Mouse (Mus musculus) thymus, postnatal 36 days (tissue): ENCODE data around the gene Cyp27a1.

Experiments
- DNase-seq, 2 experiments: peaks; one replicate each; pipeline ENCODE4 v3.0.0; 2022; ENCODE audit warnings: mixed read lengths in 2 of 2

Gene Cyp27a1

GRCm38 (mm10) chr1:74713099-74713858, at the start of gene Cyp27a1:
Cyp27a1 (plus strand) TSS chr1:74713574.
- peak in 1 of 2 experiments; percentile 9 for DNase-seq

DNA sequence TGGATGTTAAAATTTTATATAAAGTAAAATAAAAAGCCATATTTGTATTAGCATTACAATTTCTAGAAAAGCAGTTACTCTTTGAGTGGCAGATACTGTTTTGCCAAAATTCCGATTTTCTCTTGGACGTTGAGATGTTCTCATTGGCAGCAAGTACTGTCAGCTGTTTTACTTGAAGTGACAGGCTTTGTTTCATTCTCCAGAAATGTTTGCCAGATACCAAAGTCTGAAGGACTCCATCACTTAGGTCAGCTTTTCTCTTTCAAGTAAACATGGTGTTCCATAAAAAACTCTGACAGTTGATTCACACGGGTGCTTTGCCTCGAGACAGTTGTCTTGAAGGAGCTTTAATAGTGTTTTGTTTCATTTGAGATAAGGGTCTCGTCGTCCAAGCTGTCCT, 48.2 kb upstream of the Cyp27a1 start:
- DNase-seq, result no peak

DNA sequence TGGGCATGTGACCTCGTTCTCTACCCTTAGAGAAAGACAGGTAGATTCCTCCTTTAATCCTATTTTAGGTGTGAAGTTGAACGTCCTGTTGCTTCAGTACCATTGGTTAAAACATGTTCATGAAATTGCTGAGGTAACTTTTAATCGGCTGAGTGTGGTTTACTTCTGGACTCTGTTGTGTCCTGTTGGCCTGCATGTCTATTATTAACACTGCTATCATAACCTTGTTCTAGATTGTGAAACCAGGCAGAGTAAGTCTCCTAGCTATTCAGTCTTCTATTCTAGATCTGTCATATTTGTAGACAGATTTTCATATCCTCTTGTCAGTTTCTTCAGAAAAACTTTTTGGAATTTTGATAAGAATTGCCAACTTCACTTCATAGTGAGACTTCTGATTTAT, 45.0 kb upstream of the Cyp27a1 start:
- DNase-seq, result no peak

- DNase-seq, result no peak
Observed at GRCm38 (mm10) chr1:74672731-74673130, 40.6 kb upstream of the Cyp27a1 start.

DNA sequence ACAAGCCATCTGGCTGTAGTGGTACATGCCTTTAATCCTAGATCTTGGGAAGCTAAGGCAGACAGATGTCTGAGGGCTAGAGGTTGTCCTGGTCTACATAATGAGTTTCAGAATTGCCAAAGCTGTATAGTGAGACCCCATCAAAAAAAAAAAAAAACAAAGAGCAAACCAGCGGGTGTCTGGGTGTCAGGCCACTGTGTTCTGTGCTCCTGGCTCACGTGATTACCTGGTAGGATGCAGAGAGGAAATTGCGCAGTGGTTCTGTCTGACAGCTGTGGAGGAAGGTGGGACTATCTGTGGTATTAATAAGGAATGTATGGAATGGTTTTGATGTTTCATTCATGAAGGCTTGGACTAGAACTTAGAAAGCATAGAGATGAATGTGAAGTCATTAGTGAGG, 36.5 kb upstream of the Cyp27a1 start:
- no peak for DNase-seq

GRCm38 (mm10) chr1:74677843-74678242, 35.5 kb upstream of the Cyp27a1 start:
- no peak for DNase-seq

GRCm38 (mm10) chr1:74687131-74687530, 26.2 kb upstream of the Cyp27a1 start:
- no peak for DNase-seq

- DNase-seq, result no peak
Observed at GRCm38 (mm10) chr1:74693891-74694583, 19.3 kb upstream of the Cyp27a1 start.

GRCm38 (mm10) chr1:74695836-74696235, 17.5 kb upstream of the Cyp27a1 start:
- DNase-seq, result no peak

- DNase-seq, result no peak
Observed at GRCm38 (mm10) chr1:74697416-74697815, 16.0 kb upstream of the Cyp27a1 start.

- no peak for DNase-seq
Observed at GRCm38 (mm10) chr1:74698353-74698752, 15.0 kb upstream of the Cyp27a1 start.

GRCm38 (mm10) chr1:74698791-74699190, 14.6 kb upstream of the Cyp27a1 start:
- no peak for DNase-seq

DNA sequence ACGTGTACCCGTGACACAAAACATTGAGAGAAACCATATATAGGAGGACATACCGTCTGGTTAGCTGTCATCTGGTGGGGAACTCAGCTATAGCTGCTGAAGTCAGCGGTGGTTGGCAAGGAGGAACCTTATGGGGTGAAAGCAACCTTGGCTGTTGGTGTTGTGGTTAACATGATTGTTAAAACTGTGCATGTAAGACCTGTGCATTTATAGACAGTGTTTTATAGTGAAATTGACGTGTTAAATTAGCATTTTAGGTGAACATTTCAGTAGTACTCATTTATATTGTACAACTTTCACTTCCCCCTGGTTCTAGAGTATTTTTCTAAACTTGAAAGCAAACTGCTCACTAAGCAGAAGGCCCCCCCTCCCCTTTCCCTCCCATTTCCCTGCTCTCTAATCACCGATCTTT, 11.2 kb upstream of the Cyp27a1 start:
- DNase-seq, result no peak

- no peak for DNase-seq
Observed at GRCm38 (mm10) chr1:74704156-74704555, 9.2 kb upstream of the Cyp27a1 start.

GRCm38 (mm10) chr1:74705016-74705415, 8.4 kb upstream of the Cyp27a1 start:
- DNase-seq, result no peak

DNA sequence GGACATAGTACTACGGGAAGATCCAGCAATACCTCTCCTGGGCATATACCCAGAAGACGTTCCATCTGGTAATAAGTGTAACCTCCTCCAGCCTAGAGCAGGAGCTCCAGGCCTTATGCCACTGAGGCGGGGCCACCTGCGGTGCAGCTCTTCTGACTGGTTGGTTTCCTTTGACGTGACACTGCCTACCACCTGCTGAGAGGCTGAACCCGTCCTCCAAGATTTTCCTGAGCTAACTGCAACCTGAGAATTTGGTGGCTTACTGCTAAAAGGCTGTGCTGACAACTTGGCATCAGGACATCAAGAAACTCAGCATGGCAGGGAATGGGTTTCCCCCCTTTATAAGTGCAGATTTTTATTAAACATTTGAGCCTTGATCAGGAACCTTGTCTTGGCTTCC, 3.8 kb upstream of the Cyp27a1 start:
- no peak for DNase-seq

- no peak for DNase-seq
Observed at GRCm38 (mm10) chr1:74712046-74712445, 1.3 kb upstream of the Cyp27a1 start.

GRCm38 (mm10) chr1:74712461-74713098, 794 bp upstream of the Cyp27a1 start:
- no peak for DNase-seq

DNA sequence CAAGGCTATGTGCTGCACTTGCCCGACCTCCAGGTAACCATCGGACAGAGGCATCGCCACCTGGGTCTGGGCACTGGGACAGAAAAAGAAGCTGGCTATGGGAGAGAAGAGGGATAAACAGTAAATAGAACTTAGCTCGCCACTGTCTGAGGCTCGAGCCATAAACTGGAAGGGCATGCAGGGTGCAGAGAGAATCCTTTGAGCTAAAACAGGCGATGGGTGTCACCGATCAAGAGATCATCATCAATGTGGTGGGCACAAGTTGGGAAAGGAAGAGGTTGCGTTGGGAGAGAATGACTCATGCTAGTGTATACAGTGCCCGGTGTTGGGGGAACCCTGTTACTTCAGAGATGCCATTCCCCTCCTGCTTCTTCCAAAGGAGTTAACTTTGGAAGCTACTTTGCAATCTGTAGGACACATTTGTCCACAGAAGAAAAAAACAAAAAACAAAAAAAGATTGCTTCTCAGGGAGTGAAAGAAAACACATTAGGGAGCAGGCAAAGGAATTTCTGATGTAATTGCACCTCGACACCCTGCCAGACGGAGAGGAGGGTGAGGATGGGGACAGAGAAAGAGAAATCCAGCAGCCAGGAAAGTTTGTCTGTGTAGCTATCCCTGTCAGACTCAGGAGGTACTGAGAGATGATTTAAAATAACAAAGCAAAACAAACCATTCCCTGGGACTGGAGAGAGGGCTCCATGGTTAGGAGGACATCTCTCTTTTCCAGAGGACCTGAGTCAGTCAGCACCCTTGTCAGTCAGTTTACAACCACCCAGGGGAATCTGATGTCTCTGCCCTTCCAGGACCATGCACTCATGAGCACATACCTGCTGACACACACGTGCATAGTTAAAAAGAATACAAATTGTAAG, 721 bp downstream of the Cyp27a1 start:
- DNase-seq, result no peak

DNA sequence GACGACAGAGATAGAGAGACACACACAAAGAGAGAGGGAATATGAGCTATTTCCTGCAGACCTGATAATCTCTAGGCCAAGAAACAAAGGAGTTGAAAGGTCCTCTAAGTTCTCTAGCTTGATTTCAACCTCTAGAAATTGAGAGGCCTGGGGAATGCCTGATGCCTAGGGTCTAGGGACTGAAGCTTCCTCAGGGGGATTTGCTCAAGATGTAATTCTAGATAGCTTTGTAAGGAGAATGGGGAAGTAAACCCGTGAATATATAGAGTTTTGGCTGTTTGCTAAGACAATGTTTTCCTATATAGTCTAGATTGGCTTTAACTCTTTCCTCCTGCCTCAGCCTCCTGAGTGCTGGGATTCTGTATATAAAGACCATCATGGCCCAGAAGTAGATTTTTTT, 1.6 kb downstream of the Cyp27a1 start:
- no peak for DNase-seq

GRCm38 (mm10) chr1:74715468-74715867, 2.1 kb downstream of the Cyp27a1 start:
- DNase-seq, result no peak

- DNase-seq, result no peak
Observed at GRCm38 (mm10) chr1:74715886-74716285, 2.5 kb downstream of the Cyp27a1 start.

- no peak for DNase-seq
Observed at GRCm38 (mm10) chr1:74718113-74718512, 4.7 kb downstream of the Cyp27a1 start.
